Mouse (Mus musculus): ENCODE measurements at regions not wholly inside any gene's neighbourhood (a gene's known extent, or its start where the extent isn't known, plus 50 kb on each side); places are given as distances from the start of the nearest gene placed in this dataset.

DNA sequence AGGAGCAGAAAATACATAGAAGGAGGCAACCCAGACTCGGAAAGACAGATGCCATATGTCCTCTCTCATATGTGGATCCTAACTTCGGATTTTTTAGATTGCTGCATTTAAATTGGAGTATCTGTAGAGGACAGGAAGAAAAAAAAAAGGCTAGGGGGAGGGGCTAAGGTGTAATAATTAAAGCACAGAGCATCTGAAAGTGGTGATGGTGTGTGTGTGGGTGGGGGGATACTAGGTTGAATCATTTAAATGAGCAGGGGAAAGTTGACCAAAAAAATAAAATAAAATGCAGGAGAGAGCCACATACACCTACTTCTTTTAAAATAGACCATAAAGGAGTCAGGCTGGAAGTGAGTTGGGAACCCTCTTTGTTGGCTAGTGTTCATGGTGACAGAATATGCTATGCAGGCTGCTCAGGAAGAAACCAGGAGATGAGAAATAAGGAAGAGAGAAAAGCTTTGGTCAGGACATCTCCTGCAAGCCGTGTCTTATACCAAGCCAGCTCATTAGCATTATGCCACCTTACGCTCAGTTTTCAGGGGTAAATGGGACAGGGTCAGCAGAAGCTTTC, 104.7 kb upstream of the Ptprm start:
- Histone ChIP-seq H3K9me3 (ENCODE audit: control insufficient read depth, low read length) (no peaks in the 10 kb centered on the region), H3K9ac (replicated peaks; ENCODE audit: low read depth, low read length) (no peak overlapping the region), H3K36me3 (ENCODE audit: control insufficient read depth, insufficient read depth) (no peaks in the 10 kb centered on the region), H3K4me3 (replicated peaks; ENCODE audit: low read length) (no peak overlapping the region), H3K27me3 (replicated peaks; ENCODE audit: control insufficient read depth, insufficient read depth, low read length) (no peaks in the 10 kb centered on the region), H3K4me2 (ENCODE audit: low read length) (no peak overlapping the region), H3K4me1 (replicated peaks; ENCODE audit: control insufficient read depth, insufficient read depth, low read length) (no peaks in the 10 kb centered on the region), H3K27ac (ENCODE audit: low read length) (no peak overlapping the region)
- no peak for ATAC-seq
- WGBS, result 84% methylated on average over 4 of the region's 4 CpGs

DNA sequence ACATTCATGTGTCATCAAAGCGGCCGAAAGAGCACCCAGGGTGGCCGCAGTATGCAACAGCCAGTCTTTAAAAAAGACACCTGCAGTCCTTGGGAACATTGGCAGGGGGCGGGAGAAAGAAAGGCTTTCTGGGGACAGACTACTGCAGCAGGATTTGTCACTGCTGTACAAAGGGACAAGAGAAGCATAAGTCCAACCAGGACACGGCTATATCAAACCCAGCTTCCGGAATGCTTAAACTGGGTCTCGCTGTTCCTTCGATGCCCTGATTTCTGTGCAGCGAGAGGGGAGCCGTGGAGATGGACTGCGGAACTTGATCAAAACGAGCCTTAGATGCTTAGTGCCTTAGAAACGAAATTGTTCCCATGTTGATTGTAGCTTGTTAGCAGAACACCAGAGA, 97.7 kb upstream of the Ptprm start:
- Histone ChIP-seq H3K36me3 (ENCODE audit: control insufficient read depth, insufficient read depth) (no peaks in the 10 kb centered on the region), H3K9me3 (ENCODE audit: control insufficient read depth, low read length) (no peaks in the 10 kb centered on the region), H3K27ac (ENCODE audit: low read length) (no peak overlapping the region), H3K9ac (replicated peaks; ENCODE audit: low read depth, low read length) (no peak overlapping the region), H3K4me3 (replicated peaks; ENCODE audit: low read length) (no peak overlapping the region), H3K27me3 (replicated peaks; ENCODE audit: control insufficient read depth, insufficient read depth, low read length) (no peaks in the 10 kb centered on the region), H3K4me1 (replicated peaks; ENCODE audit: control insufficient read depth, insufficient read depth, low read length) (no peaks in the 10 kb centered on the region), H3K4me2 (ENCODE audit: low read length) (no peak overlapping the region)
- WGBS, result 68% methylated on average over 13 of the region's 13 CpGs
- no peak for ATAC-seq

DNA sequence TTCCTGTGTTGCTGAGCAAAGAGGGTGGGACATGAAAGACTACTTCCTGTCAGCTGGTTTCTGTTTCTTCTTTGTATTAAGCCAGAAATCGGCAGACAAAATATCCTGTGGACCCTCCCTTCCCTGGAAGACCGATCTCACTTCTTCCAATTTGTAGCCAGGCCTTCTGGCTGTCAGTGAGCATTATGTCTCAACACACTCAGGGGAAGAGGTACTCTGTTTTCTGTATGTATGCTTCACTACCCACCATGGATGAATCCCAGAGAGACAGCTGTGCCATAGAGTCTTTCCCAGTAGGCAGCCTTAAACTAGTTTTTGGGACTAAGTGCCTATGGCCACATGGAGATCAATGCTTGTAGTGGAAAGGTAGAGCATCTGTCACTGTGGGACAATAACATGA, 96.8 kb upstream of the Ptprm start:
- no peak for ATAC-seq
- Histone ChIP-seq H3K9ac (replicated peaks; ENCODE audit: low read depth, low read length) (no peak overlapping the region), H3K36me3 (ENCODE audit: control insufficient read depth, insufficient read depth) (no peaks in the 10 kb centered on the region), H3K27ac (ENCODE audit: low read length) (no peak overlapping the region), H3K27me3 (replicated peaks; ENCODE audit: control insufficient read depth, insufficient read depth, low read length) (no peaks in the 10 kb centered on the region), H3K4me3 (replicated peaks; ENCODE audit: low read length) (no peak overlapping the region), H3K4me1 (replicated peaks; ENCODE audit: control insufficient read depth, insufficient read depth, low read length) (no peaks in the 10 kb centered on the region), H3K9me3 (ENCODE audit: control insufficient read depth, low read length) (no peaks in the 10 kb centered on the region), H3K4me2 (ENCODE audit: low read length) (no peak overlapping the region)
- 78% methylated on average over 2 of the region's 2 CpGs for WGBS

DNA sequence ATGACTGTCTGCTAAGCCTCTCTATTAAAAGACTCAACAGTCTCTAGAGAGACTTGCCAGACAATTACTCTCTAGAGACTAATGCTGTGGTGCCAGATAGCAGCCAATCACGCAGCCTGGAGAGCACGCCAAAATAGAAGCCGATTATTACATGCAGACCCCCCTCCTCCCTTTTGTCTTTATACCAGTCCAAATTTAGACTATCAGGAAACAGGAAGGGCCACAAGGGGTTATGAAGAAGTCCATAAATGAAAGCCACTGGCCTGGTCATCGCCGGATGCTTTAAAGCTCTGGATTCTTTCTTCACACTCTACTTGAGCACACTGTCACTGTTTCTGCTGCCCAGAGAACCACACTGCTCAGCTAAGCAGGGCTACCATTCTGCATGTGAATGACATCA, 95.8 kb upstream of the Ptprm start:
- no peak for ATAC-seq
- H3K9ac ChIP-seq (replicated peaks; ENCODE audit: low read depth, low read length), result no peak overlapping the region
- no peaks in the 10 kb centered on the region for H3K36me3 ChIP-seq (ENCODE audit: control insufficient read depth, insufficient read depth)
- H3K4me3 ChIP-seq (replicated peaks; ENCODE audit: low read length), result no peak overlapping the region
- H3K4me1 ChIP-seq (replicated peaks; ENCODE audit: control insufficient read depth, insufficient read depth, low read length), result no peaks in the 10 kb centered on the region
- no peak overlapping the region for H3K4me2 ChIP-seq (ENCODE audit: low read length)
- H3K27me3 ChIP-seq (replicated peaks; ENCODE audit: control insufficient read depth, insufficient read depth, low read length), result no peaks in the 10 kb centered on the region
- WGBS, result 78% methylated on average over 5 of the region's 5 CpGs
- H3K9me3 ChIP-seq (ENCODE audit: control insufficient read depth, low read length), result no peaks in the 10 kb centered on the region
- no peak overlapping the region for H3K27ac ChIP-seq (ENCODE audit: low read length)

DNA sequence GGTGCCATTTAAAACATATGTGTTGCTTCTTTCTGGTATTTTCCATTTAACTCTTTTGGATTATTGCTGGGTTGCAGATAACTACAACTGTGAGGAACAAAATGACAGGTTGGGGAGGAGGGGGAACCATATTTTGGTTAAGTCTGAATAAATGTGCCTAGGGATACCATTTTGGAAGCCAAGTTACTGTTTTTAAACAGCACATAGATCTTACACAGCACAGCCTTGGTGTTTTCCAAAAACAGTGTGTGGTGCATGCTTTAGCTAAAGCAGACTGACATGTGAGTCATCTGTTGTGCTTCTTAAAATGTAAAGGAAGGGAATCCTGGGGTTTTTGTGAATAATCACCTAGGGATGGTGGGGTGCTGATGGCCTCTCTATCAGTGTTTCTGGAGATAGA, 91.7 kb upstream of the Ptprm start:
- H3K9me3 ChIP-seq (ENCODE audit: control insufficient read depth, low read length), result no peaks in the 10 kb centered on the region
- no peak overlapping the region for H3K4me2 ChIP-seq (ENCODE audit: low read length)
- ATAC-seq, result no peak
- H3K9ac ChIP-seq (replicated peaks; ENCODE audit: low read depth, low read length), result no peak overlapping the region
- no peaks in the 10 kb centered on the region for H3K36me3 ChIP-seq (ENCODE audit: control insufficient read depth, insufficient read depth)
- no peak overlapping the region for H3K4me3 ChIP-seq (replicated peaks; ENCODE audit: low read length)
- no peak overlapping the region for H3K27ac ChIP-seq (ENCODE audit: low read length)
- no peaks in the 10 kb centered on the region for H3K27me3 ChIP-seq (replicated peaks; ENCODE audit: control insufficient read depth, insufficient read depth, low read length)
- no peaks in the 10 kb centered on the region for H3K4me1 ChIP-seq (replicated peaks; ENCODE audit: control insufficient read depth, insufficient read depth, low read length)

DNA sequence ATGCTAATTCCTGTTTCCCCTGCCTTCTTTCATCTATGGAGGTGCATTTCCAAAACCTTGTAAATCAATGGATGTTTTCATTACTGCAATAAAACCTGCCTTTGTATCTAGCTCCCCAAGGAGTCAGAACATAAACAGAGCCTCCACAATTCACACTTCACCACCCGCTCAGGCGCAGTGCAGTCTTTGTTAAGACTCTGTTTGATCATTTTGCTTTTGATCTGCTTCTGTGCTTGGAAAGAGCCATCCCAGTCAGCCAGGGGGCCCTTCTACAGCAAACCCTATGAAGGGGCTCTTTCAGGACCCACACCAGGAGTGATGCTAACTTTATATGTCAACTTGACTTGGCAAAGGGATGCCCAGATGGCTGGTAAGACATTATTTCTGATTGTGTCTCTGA, 86.7 kb upstream of the Ptprm start:
- Histone ChIP-seq H3K4me1 (replicated peaks; ENCODE audit: control insufficient read depth, insufficient read depth, low read length) (no peaks in the 10 kb centered on the region), H3K9ac (replicated peaks; ENCODE audit: low read depth, low read length) (no peak overlapping the region), H3K4me3 (replicated peaks; ENCODE audit: low read length) (no peak overlapping the region), H3K9me3 (ENCODE audit: control insufficient read depth, low read length) (no peaks in the 10 kb centered on the region), H3K4me2 (ENCODE audit: low read length) (no peak overlapping the region), H3K27me3 (replicated peaks; ENCODE audit: control insufficient read depth, insufficient read depth, low read length) (no peaks in the 10 kb centered on the region), H3K36me3 (ENCODE audit: control insufficient read depth, insufficient read depth) (no peaks in the 10 kb centered on the region), H3K27ac (ENCODE audit: low read length) (no peak overlapping the region)
- no peak for ATAC-seq
- WGBS, result 31% methylated on average over 2 of the region's 2 CpGs

DNA sequence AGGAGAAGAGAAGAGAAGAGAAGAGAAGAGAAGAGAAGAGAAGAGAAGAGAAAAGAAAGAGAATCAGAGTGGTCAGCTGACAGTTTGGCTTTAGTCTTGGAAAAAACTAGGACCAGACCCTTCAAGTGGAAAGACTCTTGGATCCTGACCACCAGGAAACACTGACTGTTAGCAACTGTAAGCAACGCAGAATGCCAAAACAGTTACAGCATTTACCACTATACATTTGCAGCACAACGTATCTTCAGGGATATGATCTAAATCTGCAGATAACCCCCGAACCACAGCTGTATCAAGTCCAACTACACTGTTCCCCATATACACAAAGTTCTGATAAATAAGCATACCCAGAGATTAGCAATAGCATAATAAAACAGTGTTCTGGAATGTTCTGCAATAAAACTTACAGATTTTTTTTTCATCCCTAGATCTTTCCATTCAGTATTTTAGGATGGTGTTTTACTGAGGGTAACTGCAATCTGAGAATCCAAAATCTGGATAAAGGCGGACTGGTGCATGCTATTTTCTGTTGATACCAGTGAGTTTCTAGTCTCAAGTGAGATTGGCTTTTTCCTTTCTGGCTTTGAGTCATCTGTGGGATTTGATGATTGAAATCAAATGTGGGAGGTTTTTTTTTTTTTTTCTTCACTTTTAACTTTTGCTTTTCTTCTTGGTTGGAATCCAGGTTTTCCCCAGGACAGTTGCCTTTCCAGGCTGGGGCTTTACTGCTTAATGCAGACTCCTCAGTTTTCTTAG, 65.9 kb upstream of the Ptprm start:
- H3K9me3 ChIP-seq (ENCODE audit: control insufficient read depth, low read length), result no peaks in the 10 kb centered on the region
- WGBS, result 85% methylated on average over 4 of the region's 4 CpGs

DNA sequence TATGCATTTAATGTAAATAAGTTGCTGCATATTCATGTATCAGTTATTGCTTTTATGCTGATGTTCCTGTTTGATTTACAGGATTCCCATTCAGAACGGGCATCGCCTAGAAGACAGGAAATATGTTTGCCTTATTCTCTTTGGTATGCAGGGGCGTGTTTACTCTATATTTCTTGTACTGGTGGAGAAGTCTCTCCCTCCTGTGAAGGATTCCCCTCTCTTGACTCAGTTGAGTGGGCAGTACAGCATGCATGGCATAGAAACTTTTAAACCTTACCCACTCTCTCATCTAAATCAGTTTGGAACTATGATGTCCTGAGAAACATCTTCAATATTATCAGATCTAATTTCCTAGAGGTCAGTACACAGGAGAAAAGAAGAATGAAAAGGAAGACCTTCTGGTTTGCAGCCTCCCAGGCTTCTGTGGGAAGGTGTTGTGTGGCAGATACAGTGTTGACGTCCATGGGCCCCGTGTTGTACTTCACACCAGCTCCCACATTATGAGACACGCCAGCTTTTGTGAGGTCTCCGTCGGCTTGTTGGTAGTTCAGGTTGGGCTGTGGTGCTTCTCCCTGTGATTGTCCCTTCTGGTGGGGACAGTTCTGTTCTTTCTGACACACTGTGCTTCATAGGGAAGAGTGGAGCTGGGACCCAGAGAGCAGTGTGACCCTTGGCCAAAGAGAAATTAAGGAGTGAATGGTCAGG, 58.4 kb upstream of the Ptprm start:
- ATAC-seq, result no peak
- no peak overlapping the region for H3K4me2 ChIP-seq (ENCODE audit: low read length)
- no peaks in the 10 kb centered on the region for H3K4me1 ChIP-seq (replicated peaks; ENCODE audit: control insufficient read depth, insufficient read depth, low read length)
- 94% methylated on average over 8 of the region's 8 CpGs for WGBS
- no peak overlapping the region for H3K9ac ChIP-seq (replicated peaks; ENCODE audit: low read depth, low read length)
- no peaks in the 10 kb centered on the region for H3K27me3 ChIP-seq (replicated peaks; ENCODE audit: control insufficient read depth, insufficient read depth, low read length)
- no peaks in the 10 kb centered on the region for H3K9me3 ChIP-seq (ENCODE audit: control insufficient read depth, low read length)
- H3K4me3 ChIP-seq (replicated peaks; ENCODE audit: low read length), result no peak overlapping the region
- H3K27ac ChIP-seq (ENCODE audit: low read length), result no peak overlapping the region
- no peaks in the 10 kb centered on the region for H3K36me3 ChIP-seq (ENCODE audit: control insufficient read depth, insufficient read depth)

More for the DNA sequence above, 65.9 kb upstream of the Ptprm start:
- no peak overlapping the region for H3K4me2 ChIP-seq (ENCODE audit: low read length)
- H3K4me1 ChIP-seq (replicated peaks; ENCODE audit: control insufficient read depth, insufficient read depth, low read length), result no peaks in the 10 kb centered on the region
- H3K4me3 ChIP-seq (replicated peaks; ENCODE audit: low read length), result no peak overlapping the region
- no peaks in the 10 kb centered on the region for H3K36me3 ChIP-seq (ENCODE audit: control insufficient read depth, insufficient read depth)
- no peaks in the 10 kb centered on the region for H3K27me3 ChIP-seq (replicated peaks; ENCODE audit: control insufficient read depth, insufficient read depth, low read length)
- H3K9ac ChIP-seq (replicated peaks; ENCODE audit: low read depth, low read length), result no peak overlapping the region
- ATAC-seq, result no peak
- H3K27ac ChIP-seq (ENCODE audit: low read length), result no peak overlapping the region

DNA sequence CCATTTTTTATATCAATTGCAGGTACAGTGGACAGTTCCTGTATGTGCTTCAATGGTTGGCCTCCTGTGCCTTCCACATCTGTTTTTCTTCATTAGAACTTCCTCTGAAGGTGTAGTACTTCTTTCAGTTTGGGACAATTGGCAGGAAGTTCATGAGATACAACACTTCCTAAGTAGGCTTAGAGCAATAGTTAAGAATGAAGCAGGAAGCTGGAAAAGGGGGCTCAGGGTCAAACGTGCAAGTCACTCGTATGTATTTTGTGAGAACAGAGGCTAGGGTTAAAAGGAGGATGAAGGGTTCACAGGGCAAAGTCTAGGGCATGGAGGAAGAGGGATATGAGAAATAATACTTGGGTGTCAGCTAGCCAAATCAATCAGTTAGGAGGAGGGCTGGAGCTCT, 55.7 kb upstream of the Ptprm start:
- no peak overlapping the region for H3K4me3 ChIP-seq (replicated peaks; ENCODE audit: low read length)
- no peak for ATAC-seq
- 95% methylated on average over 2 of the region's 2 CpGs for WGBS
- no peak overlapping the region for H3K27ac ChIP-seq (ENCODE audit: low read length)
- no peaks in the 10 kb centered on the region for H3K36me3 ChIP-seq (ENCODE audit: control insufficient read depth, insufficient read depth)
- H3K9ac ChIP-seq (replicated peaks; ENCODE audit: low read depth, low read length), result no peak overlapping the region
- H3K4me1 ChIP-seq (replicated peaks; ENCODE audit: control insufficient read depth, insufficient read depth, low read length), result no peaks in the 10 kb centered on the region
- no peaks in the 10 kb centered on the region for H3K9me3 ChIP-seq (ENCODE audit: control insufficient read depth, low read length)
- no peaks in the 10 kb centered on the region for H3K27me3 ChIP-seq (replicated peaks; ENCODE audit: control insufficient read depth, insufficient read depth, low read length)
- no peak overlapping the region for H3K4me2 ChIP-seq (ENCODE audit: low read length)

Measured in forebrain, embryonic 16.5 days (tissue).